Mouse (Mus musculus): ENCODE data around the gene Rfx3. TPM values are rescaled to one million over a fixed set of nuclear protein-coding genes. Genes with fewer than 3 reads are reported as not detected.

The Rfx3 gene
- polyA plus RNA-seq, 1 experiment from 2014 or later = 38.4 TPM

GRCm38 (mm10) chr19:27828316-27828715, 182.7 kb downstream of the Rfx3 start:
- no peaks in the 10 kb centered on the region for H3K27me3 ChIP-seq (ENCODE audit: control insufficient read depth, insufficient read depth, low read length)
- H3K4me3 ChIP-seq (ENCODE audit: low read depth, low read length) = no peak overlapping the region
- no peaks in the 10 kb centered on the region for H3K4me1 ChIP-seq (ENCODE audit: control insufficient read depth, insufficient read depth, low read length)
- no peaks in the 10 kb centered on the region for H3K36me3 ChIP-seq (ENCODE audit: control insufficient read depth, insufficient read depth, low read length)
- H3K27ac ChIP-seq (ENCODE audit: low read depth, low read length) = no peak overlapping the region
- ATAC-seq (ENCODE audit: low FRiP score) = no peak
- no peak overlapping the region for H3K4me2 ChIP-seq
- DNase-seq (ENCODE audit: low spot score, missing footprints) = no peak
- no peak overlapping the region for H3K9ac ChIP-seq (ENCODE audit: low read length)
- H3K9me3 ChIP-seq (ENCODE audit: control insufficient read depth, low read length) = no peaks in the 10 kb centered on the region
- WGBS = 81% methylated on average over 1 of the region's 1 CpGs

- Histone ChIP-seq H3K9me3 (ENCODE audit: control insufficient read depth, low read length) (no peaks in the 10 kb centered on the region; the same call in 1 of the 2 replicates), H3K4me3 (ENCODE audit: low read depth, low read length) (no peak overlapping the region), H3K36me3 (ENCODE audit: control insufficient read depth, insufficient read depth, low read length) (no peaks in the 10 kb centered on the region), H3K9ac (ENCODE audit: low read length) (no peak overlapping the region), H3K4me2 (no peak overlapping the region), H3K27ac (ENCODE audit: low read depth, low read length) (no peak overlapping the region), H3K27me3 (ENCODE audit: control insufficient read depth, insufficient read depth, low read length) (no peaks in the 10 kb centered on the region), H3K4me1 (ENCODE audit: control insufficient read depth, insufficient read depth, low read length) (no peaks in the 10 kb centered on the region)
- DNase-seq (ENCODE audit: low spot score, missing footprints) (no peak), ATAC-seq (ENCODE audit: low FRiP score) (no peak)
Measured at GRCm38 (mm10) chr19:27817661-27818060, 193.3 kb downstream of the Rfx3 start.

- no peak overlapping the region for H3K4me2 ChIP-seq
- H3K9me3 ChIP-seq (ENCODE audit: control insufficient read depth, low read length) = no peaks in the 10 kb centered on the region
- H3K4me3 ChIP-seq (ENCODE audit: low read depth, low read length) = no peak overlapping the region
- 55% methylated on average over 4 of the region's 4 CpGs for WGBS
- ATAC-seq (ENCODE audit: low FRiP score) = no peak
- H3K9ac ChIP-seq (ENCODE audit: low read length) = no peak overlapping the region
- H3K4me1 ChIP-seq (ENCODE audit: control insufficient read depth, insufficient read depth, low read length) = no peaks in the 10 kb centered on the region
- no peak overlapping the region for H3K27ac ChIP-seq (ENCODE audit: low read depth, low read length)
- DNase-seq (ENCODE audit: low spot score, missing footprints) = no peak
- peaks cover 3% of the 10 kb centered on the region; the same call in 1 of the 2 replicates for H3K36me3 ChIP-seq (ENCODE audit: control insufficient read depth, insufficient read depth, low read length)
- no peaks in the 10 kb centered on the region for H3K27me3 ChIP-seq (ENCODE audit: control insufficient read depth, insufficient read depth, low read length)
Measured at GRCm38 (mm10) chr19:27780030-27780429, 230.9 kb downstream of the Rfx3 start.

- H3K4me1 ChIP-seq (ENCODE audit: control insufficient read depth, insufficient read depth, low read length) = no peaks in the 10 kb centered on the region
- ATAC-seq (ENCODE audit: low FRiP score) (no peak), DNase-seq (ENCODE audit: low spot score, missing footprints) (peak; percentile 70)
- no peak overlapping the region for H3K9ac ChIP-seq (ENCODE audit: low read length)
- no peaks in the 10 kb centered on the region for H3K9me3 ChIP-seq (ENCODE audit: control insufficient read depth, low read length)
- H3K27ac ChIP-seq (ENCODE audit: low read depth, low read length) = no peak overlapping the region
- no peak overlapping the region for H3K4me3 ChIP-seq (ENCODE audit: low read depth, low read length)
- H3K4me2 ChIP-seq = no peak overlapping the region
- WGBS = 84% methylated on average over 8 of the region's 8 CpGs
- H3K36me3 ChIP-seq (ENCODE audit: control insufficient read depth, insufficient read depth, low read length) = no peaks in the 10 kb centered on the region
- H3K27me3 ChIP-seq (ENCODE audit: control insufficient read depth, insufficient read depth, low read length) = no peaks in the 10 kb centered on the region
Measured at GRCm38 (mm10) chr19:27770716-27771265, 240.2 kb downstream of the Rfx3 start.

GRCm38 (mm10) chr19:27768444-27768843, 242.5 kb downstream of the Rfx3 start:
- Histone ChIP-seq H3K9me3 (ENCODE audit: control insufficient read depth, low read length) (no peaks in the 10 kb centered on the region), H3K4me3 (ENCODE audit: low read depth, low read length) (no peak overlapping the region), H3K27ac (ENCODE audit: low read depth, low read length) (no peak overlapping the region), H3K27me3 (ENCODE audit: control insufficient read depth, insufficient read depth, low read length) (no peaks in the 10 kb centered on the region), H3K4me2 (no peak overlapping the region), H3K36me3 (ENCODE audit: control insufficient read depth, insufficient read depth, low read length) (no peaks in the 10 kb centered on the region), H3K4me1 (ENCODE audit: control insufficient read depth, insufficient read depth, low read length) (no peaks in the 10 kb centered on the region), H3K9ac (ENCODE audit: low read length) (no peak overlapping the region)
- peak; percentile 62 for DNase-seq (ENCODE audit: low spot score, missing footprints)
- WGBS = 78% methylated on average over 17 of the region's 17 CpGs
- ATAC-seq (ENCODE audit: low FRiP score) = no peak

DNA sequence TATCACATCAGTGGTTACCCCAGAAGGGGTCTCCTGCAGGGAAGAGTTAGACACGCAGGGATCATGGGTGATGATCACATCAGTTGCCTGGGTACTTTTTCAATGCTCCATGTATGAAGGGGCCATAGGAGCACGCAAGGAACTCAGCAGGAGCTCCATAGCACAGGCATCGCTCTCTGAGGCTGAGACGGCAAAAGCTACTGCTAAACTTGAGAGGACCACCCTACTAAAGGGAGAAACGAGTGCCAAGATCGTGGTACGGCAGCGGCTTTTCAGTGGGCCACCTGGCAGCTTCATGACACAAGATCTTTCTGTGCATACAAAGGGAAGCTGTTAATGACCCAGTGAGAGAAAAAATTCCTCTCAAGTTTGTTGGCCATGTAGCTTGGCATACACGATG, 250.7 kb downstream of the Rfx3 start:
- Histone ChIP-seq H3K9ac (ENCODE audit: low read length) (no peak overlapping the region), H3K27ac (ENCODE audit: low read depth, low read length) (no peak overlapping the region), H3K27me3 (ENCODE audit: control insufficient read depth, insufficient read depth, low read length) (no peaks in the 10 kb centered on the region), H3K36me3 (ENCODE audit: control insufficient read depth, insufficient read depth, low read length) (0 out of 2 replicates have a peak, but pooled peaks cover 2% of the 10 kb centered on the region), H3K4me1 (ENCODE audit: control insufficient read depth, insufficient read depth, low read length) (no peaks in the 10 kb centered on the region), H3K4me3 (ENCODE audit: low read depth, low read length) (no peak overlapping the region), H3K9me3 (ENCODE audit: control insufficient read depth, low read length) (no peaks in the 10 kb centered on the region), H3K4me2 (no peak overlapping the region)
- 92% methylated on average over 9 of the region's 9 CpGs for WGBS
- DNase-seq (ENCODE audit: low spot score, missing footprints) (peak; percentile 79), ATAC-seq (ENCODE audit: low FRiP score) (no peak)

DNA sequence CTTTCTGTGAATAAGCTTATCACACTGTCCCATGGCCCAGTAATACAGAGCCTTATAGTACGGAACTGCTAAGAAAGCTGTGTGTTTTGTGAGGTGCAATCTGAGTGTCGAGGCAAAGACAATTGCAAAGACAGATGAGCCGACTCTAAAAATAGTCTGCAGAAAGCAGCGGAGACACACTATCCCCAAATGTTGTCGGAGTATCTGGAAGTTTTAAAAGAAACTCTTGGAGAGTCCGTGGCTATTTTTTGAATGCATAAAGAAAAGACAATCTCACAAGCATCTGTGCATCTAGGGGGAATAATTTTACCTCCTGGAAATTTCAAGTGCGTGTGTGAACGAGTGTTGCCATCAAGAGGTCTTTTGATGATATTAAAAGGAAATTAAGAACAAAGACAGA, 251.6 kb downstream of the Rfx3 start:
- 88% methylated on average over 8 of the region's 8 CpGs for WGBS
- no peaks in the 10 kb centered on the region for H3K9me3 ChIP-seq (ENCODE audit: control insufficient read depth, low read length)
- no peak overlapping the region for H3K9ac ChIP-seq (ENCODE audit: low read length)
- DNase-seq (ENCODE audit: low spot score, missing footprints) = peak; percentile 79
- ATAC-seq (ENCODE audit: low FRiP score) = no peak
- H3K27me3 ChIP-seq (ENCODE audit: control insufficient read depth, insufficient read depth, low read length) = no peaks in the 10 kb centered on the region
- no peak overlapping the region for H3K27ac ChIP-seq (ENCODE audit: low read depth, low read length)
- no peak overlapping the region for H3K4me2 ChIP-seq
- H3K36me3 ChIP-seq (ENCODE audit: control insufficient read depth, insufficient read depth, low read length) = 0 out of 2 replicates have a peak, but pooled peaks cover 2% of the 10 kb centered on the region
- H3K4me3 ChIP-seq (ENCODE audit: low read depth, low read length) = no peak overlapping the region
- no peaks in the 10 kb centered on the region for H3K4me1 ChIP-seq (ENCODE audit: control insufficient read depth, insufficient read depth, low read length)

DNA sequence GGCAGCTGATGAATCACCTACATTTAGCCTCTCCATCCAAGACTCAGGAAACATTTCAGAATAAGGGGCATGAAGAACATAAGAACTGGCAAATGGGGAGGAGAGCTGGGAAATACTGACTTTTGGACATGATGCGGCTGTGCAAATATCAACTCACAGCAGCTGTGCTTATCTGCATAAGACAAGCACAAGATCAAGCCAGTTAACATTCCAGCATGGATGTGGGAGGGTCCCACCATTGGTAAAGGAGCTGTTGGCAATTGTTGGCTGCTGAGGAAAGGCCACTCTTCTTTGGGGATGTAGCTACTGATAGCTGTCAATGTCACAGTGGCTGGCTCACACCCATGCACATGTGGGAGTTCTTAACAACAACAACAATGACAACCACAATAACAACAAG, 263.7 kb downstream of the Rfx3 start:
- DNase-seq (ENCODE audit: low spot score, missing footprints) (peak; percentile 44), ATAC-seq (ENCODE audit: low FRiP score) (no peak)
- H3K9ac ChIP-seq (ENCODE audit: low read length) = no peak overlapping the region
- WGBS = 94% methylated on average over 1 of the region's 1 CpGs
- no peaks in the 10 kb centered on the region for H3K9me3 ChIP-seq (ENCODE audit: control insufficient read depth, low read length)
- no peak overlapping the region for H3K4me3 ChIP-seq (ENCODE audit: low read depth, low read length)
- no peaks in the 10 kb centered on the region for H3K27me3 ChIP-seq (ENCODE audit: control insufficient read depth, insufficient read depth, low read length)
- no peaks in the 10 kb centered on the region for H3K36me3 ChIP-seq (ENCODE audit: control insufficient read depth, insufficient read depth, low read length)
- no peak overlapping the region for H3K27ac ChIP-seq (ENCODE audit: low read depth, low read length)
- no peak overlapping the region for H3K4me2 ChIP-seq
- no peaks in the 10 kb centered on the region for H3K4me1 ChIP-seq (ENCODE audit: control insufficient read depth, insufficient read depth, low read length)

- H3K36me3 ChIP-seq (ENCODE audit: control insufficient read depth, insufficient read depth, low read length) = no peaks in the 10 kb centered on the region
- WGBS = 86% methylated on average over 8 of the region's 8 CpGs
- ATAC-seq (ENCODE audit: low FRiP score) = no peak
- no peak overlapping the region for H3K4me2 ChIP-seq
- peak; percentile 61 for DNase-seq (ENCODE audit: low spot score, missing footprints)
- H3K27me3 ChIP-seq (ENCODE audit: control insufficient read depth, insufficient read depth, low read length) = no peaks in the 10 kb centered on the region
- no peaks in the 10 kb centered on the region for H3K9me3 ChIP-seq (ENCODE audit: control insufficient read depth, low read length)
- peaks cover 2% of the 10 kb centered on the region; the same call in 1 of the 2 replicates for H3K4me1 ChIP-seq (ENCODE audit: control insufficient read depth, insufficient read depth, low read length)
- H3K9ac ChIP-seq (ENCODE audit: low read length) = no peak overlapping the region
- H3K27ac ChIP-seq (ENCODE audit: low read depth, low read length) = no peak overlapping the region
- H3K4me3 ChIP-seq (ENCODE audit: low read depth, low read length) = no peak overlapping the region
Measured at GRCm38 (mm10) chr19:27738908-27739307, 272.1 kb downstream of the Rfx3 start.
